Mouse (Mus musculus) MEL (cell line): ENCODE measurements around the gene Amz2. TPM values are rescaled to one million over a fixed set of nuclear protein-coding genes. Genes with fewer than 3 reads are reported as not detected.

Experiments
- DNase-seq: peaks from one replicate; pipeline ENCODE4 v3.0.0; 2011; ENCODE audit warnings: low read depth, low spot score
- H3K27ac ChIP-seq: 2 replicates; pipeline ENCODE4 v1.5.1; 2012; ENCODE audit warnings: low read depth, mild to moderate bottlenecking, control low read depth, low read length, moderate library complexity; ENCODE audit not compliant: control insufficient read depth
- H3K27me3 ChIP-seq, 2 experiments: fragments of 150-350 bp in 1 of 2; sonication (generic) in 1 of 2; 2 replicates each; pipeline ENCODE4 v1.6.1; 2012; ENCODE audit warnings: low read length in 2 of 2, mild to moderate bottlenecking in 2 of 2, improper control_type of control experiment in 1 of 2, moderate library complexity in 1 of 2; ENCODE audit not compliant: insufficient read depth in 2 of 2, control insufficient read depth in 1 of 2
- H3K36me3 ChIP-seq, 2 experiments: 2 replicates each; pipeline ENCODE4 v1.6.1; 2012 to 2014; ENCODE audit warnings: low read length in 2 of 2, improper control_type of control experiment in 1 of 2, inconsistent platforms in 1 of 2, mild to moderate bottlenecking in 1 of 2; ENCODE audit not compliant: insufficient read depth in 2 of 2, control insufficient read depth in 1 of 2
- H3K4me1 ChIP-seq, 2 experiments: fragments of 150-350 bp in 1 of 2; sonication (generic) in 1 of 2; 2 replicates each; pipeline ENCODE4 v1.6.1; 2012; ENCODE audit warnings: low read length in 2 of 2, improper control_type of control experiment in 1 of 2, mild to moderate bottlenecking in 1 of 2; ENCODE audit not compliant: insufficient read depth in 2 of 2, control insufficient read depth in 1 of 2
- H3K4me3 ChIP-seq, 2 experiments: fragments of 150-350 bp in 1 of 2; sonication (generic) in 1 of 2; 2 replicates each; pipeline ENCODE4 v1.5.1; 2012; ENCODE audit warnings: low read depth in 2 of 2, low read length in 2 of 2, mild to moderate bottlenecking in 2 of 2, moderate library complexity in 2 of 2, control low read depth in 1 of 2, improper control_type of control experiment in 1 of 2; ENCODE audit not compliant: control insufficient read depth in 1 of 2, insufficient read depth in 1 of 2
- H3K79me2 ChIP-seq: 2 replicates; pipeline ENCODE4 v1.6.1; 2012; ENCODE audit warnings: mild to moderate bottlenecking, low read length, moderate library complexity; ENCODE audit not compliant: control insufficient read depth, poor library complexity, insufficient read depth
- H3K9ac ChIP-seq: 2 replicates; pipeline ENCODE4 v1.6.1; 2012; ENCODE audit warnings: low read depth, mild to moderate bottlenecking, control low read depth, low read length, moderate library complexity; ENCODE audit not compliant: control insufficient read depth, poor library complexity, severe bottlenecking
- H3K9me3 ChIP-seq: fragments of 150-350 bp; sonication (generic); replicated peaks from 2 replicates; pipeline ENCODE4 v1.6.1; 2012; ENCODE audit warnings: mild to moderate bottlenecking, low read length, improper control_type of control experiment, moderate library complexity; ENCODE audit not compliant: insufficient read depth
- EP300 ChIP-seq, 2 experiments: IDR thresholded peaks; 2 replicates each; pipeline ENCODE4 v1.6.1; 2011; ENCODE audit warnings: improper control_type of control experiment in 2 of 2, low read length in 2 of 2, low read depth in 1 of 2, mild to moderate bottlenecking in 1 of 2
- GABPA ChIP-seq: IDR thresholded peaks from 2 replicates; pipeline ENCODE4 v1.6.1; 2012; ENCODE audit warnings: low read depth, mild to moderate bottlenecking, inconsistent platforms, low read length, improper control_type of control experiment, moderate library complexity
- HCFC1 ChIP-seq: IDR thresholded peaks from 2 replicates; pipeline ENCODE4 v1.6.1; 2012; ENCODE audit warnings: low read depth, mild to moderate bottlenecking, inconsistent platforms, low read length, improper control_type of control experiment, moderate library complexity
- JUND ChIP-seq: IDR thresholded peaks from 2 replicates; pipeline ENCODE4 v1.6.1; 2011; ENCODE audit warnings: low read depth, mild to moderate bottlenecking, improper control_type of control experiment, low read length
- MAFK ChIP-seq: IDR thresholded peaks from 2 replicates; pipeline ENCODE4 v1.6.1; 2011; ENCODE audit warnings: low read depth, mild to moderate bottlenecking, low read length, improper control_type of control experiment, borderline replicate concordance
- MAZ ChIP-seq: IDR thresholded peaks from 2 replicates; pipeline ENCODE4 v1.6.1; 2012; ENCODE audit warnings: low read depth, mild to moderate bottlenecking, inconsistent platforms, low read length, improper control_type of control experiment
- MEF2A ChIP-seq: IDR thresholded peaks from 2 replicates; pipeline ENCODE4 v1.6.1; 2014; ENCODE audit warnings: low read depth, mild to moderate bottlenecking, inconsistent platforms, low read length, improper control_type of control experiment; ENCODE audit not compliant: poor library complexity, insufficient replicate concordance, severe bottlenecking; ENCODE audit errors: extremely low read depth
- NELFE ChIP-seq: IDR thresholded peaks from 2 replicates; pipeline ENCODE4 v1.6.1; 2011; ENCODE audit warnings: low read depth, low read length, improper control_type of control experiment
- POLR2AphosphoS2 ChIP-seq: IDR thresholded peaks from 2 replicates; pipeline ENCODE4 v1.6.1; 2011; ENCODE audit warnings: low read length, improper control_type of control experiment
- RCOR1 ChIP-seq: IDR thresholded peaks from 2 replicates; pipeline ENCODE4 v1.6.1; 2012; ENCODE audit warnings: low read depth, mild to moderate bottlenecking, inconsistent platforms, low read length, improper control_type of control experiment
- SIN3A ChIP-seq: IDR thresholded peaks from 2 replicates; pipeline ENCODE4 v1.6.1; 2012; ENCODE audit warnings: low read length, improper control_type of control experiment, inconsistent platforms
- TCF12 ChIP-seq: IDR thresholded peaks from 2 replicates; pipeline ENCODE4 v1.6.1; 2014; ENCODE audit warnings: low read depth, mild to moderate bottlenecking, inconsistent platforms, low read length, improper control_type of control experiment, moderate library complexity
- USF1 ChIP-seq: IDR thresholded peaks from 2 replicates; pipeline ENCODE4 v1.6.1; 2014; ENCODE audit warnings: low read depth, mild to moderate bottlenecking, inconsistent platforms, low read length, improper control_type of control experiment, moderate library complexity
- USF2 ChIP-seq, 2 experiments: IDR thresholded peaks; 2 replicates each; pipeline ENCODE4 v1.6.1; 2011 to 2012; ENCODE audit warnings: improper control_type of control experiment in 2 of 2, low read length in 2 of 2, borderline replicate concordance in 1 of 2, inconsistent platforms in 1 of 2, low read depth in 1 of 2, mild to moderate bottlenecking in 1 of 2; ENCODE audit not compliant: insufficient read depth in 1 of 2
- ZKSCAN1 ChIP-seq: IDR thresholded peaks from 2 replicates; pipeline ENCODE4 v1.6.1; 2012; ENCODE audit warnings: low read depth, mild to moderate bottlenecking, inconsistent platforms, low read length, improper control_type of control experiment, moderate library complexity
- ZNF384 ChIP-seq: IDR thresholded peaks from 2 replicates; pipeline ENCODE4 v1.6.1; 2012; ENCODE audit warnings: low read depth, mild to moderate bottlenecking, inconsistent platforms, low read length, improper control_type of control experiment
- polyA plus RNA-seq, 2 experiments: library from polyadenylated mRNA; stranded (reverse) in 1 of 2; unstranded in 1 of 2; fragments of >175 nt in 1 of 2; fragments of >200 nt in 1 of 2; gene quantifications; 2 replicates each; pipeline versions ENCODE4 v1.2.1 to v1.2.4; 2012; ENCODE audit warnings: low replicate concordance in 2 of 2, low read depth in 1 of 2; ENCODE audit not compliant: insufficient read length in 2 of 2, insufficient read depth in 1 of 2, missing spikeins in 1 of 2
- total RNA-seq: library from RNA; depleted of rRNA; stranded (reverse); fragments of 300-350 nt; gene quantifications from 2 replicates; pipeline ENCODE4 v1.2.3, GENCODE M21; 2012

The Amz2 gene
- total and polyA plus RNA-seq, 3 experiments: 40.2 to 1,743 (median 47.1) TPM

GRCm38 (mm10) chr11:109456261-109456660 lies 30.5 kb downstream of the Amz2 start:
- H3K27ac ChIP-seq: no peak overlapping the region
- H3K79me2 ChIP-seq: no peaks in the 10 kb centered on the region
- TF ChIP-seq MAFK: peak; percentile 79
- TF ChIP-seq USF1: no peak
- H3K9me3 ChIP-seq: no peaks in the 10 kb centered on the region
- no peaks in the 10 kb centered on the region for H3K27me3 ChIP-seq
- H3K36me3 ChIP-seq: peaks cover 3 to 47% of the 10 kb centered on the region in 2 experiments
- no peak for DNase-seq
- peaks cover 2 to 4% of the 10 kb centered on the region in 2 experiments; a peak in 2 of 4 replicates for H3K4me1 ChIP-seq
- no peak overlapping the region for H3K4me3 ChIP-seq
- H3K9ac ChIP-seq: no peak overlapping the region

GRCm38 (mm10) chr11:109458165-109458564 lies 32.4 kb downstream of the Amz2 start:
- no peak overlapping the region for H3K27ac ChIP-seq
- no peak overlapping the region for H3K9ac ChIP-seq
- H3K79me2 ChIP-seq: no peaks in the 10 kb centered on the region
- no peak for DNase-seq
- no peaks in the 10 kb centered on the region for H3K9me3 ChIP-seq
- TF ChIP-seq TCF12: no peak
- TF ChIP-seq NELFE: no peak
- TF ChIP-seq MAZ: no peak
- TF ChIP-seq HCFC1: no peak
- TF ChIP-seq GABPA: no peak
- no peak for TF ChIP-seq USF2 (IDR thresholded peaks at IDR 0.05; ENCODE audit: borderline replicate concordance in 1 of 2, insufficient read depth in 1 of 2, low read depth in 1 of 2, low read length in 2 of 2)
- no peak for TF ChIP-seq ZNF384
- TF ChIP-seq ZKSCAN1: no peak
- TF ChIP-seq MEF2A: no peak
- TF ChIP-seq JUND: no peak
- no peak for TF ChIP-seq RCOR1
- TF ChIP-seq MAFK: no peak
- no peak for TF ChIP-seq EP300 (IDR thresholded peaks at IDR 0.05; ENCODE audit: low read depth in 1 of 2, low read length in 2 of 2)
- TF ChIP-seq POLR2AphosphoS2: no peak
- no peak for TF ChIP-seq SIN3A
- H3K27me3 ChIP-seq: no peaks in the 10 kb centered on the region
- H3K4me1 ChIP-seq: peaks cover 4 to 7% of the 10 kb centered on the region in 2 experiments; a peak in 3 of 4 replicates
- no peak overlapping the region for H3K4me3 ChIP-seq
- peaks cover 18 to 48% of the 10 kb centered on the region in 2 experiments for H3K36me3 ChIP-seq
